Mouse (Mus musculus): ENCODE results near the gene Pdzd8.

- no peak for TF ChIP-seq CTCF (IDR thresholded peaks at IDR 0.05; ENCODE audit: insufficient read depth, low read length)
- no peak for TF ChIP-seq POLR2A (IDR thresholded peaks at IDR 0.05; ENCODE audit: borderline replicate concordance, extremely low read depth, low read depth, low read length)
These were observed 30.3 kb downstream of the Pdzd8 start for GRCm38 (mm10) chr19:59315308-59315707.

Data from lung, adult 2 months (tissue).